Mouse (Mus musculus) embryonic fibroblast, embryonic 13.5 days (primary cell): ENCODE data around the gene Pfkp. TPM values are rescaled to one million over a fixed set of nuclear protein-coding genes. Genes with fewer than 3 reads are reported as not detected.

ENCODE experiments used
- H3K27ac ChIP-seq: 2 replicates; pipeline ENCODE4 v1.5.1; 2012; ENCODE audit warnings: low read length, control low read depth, inconsistent platforms; ENCODE audit not compliant: insufficient read depth
- H3K4me1 ChIP-seq: 2 replicates; pipeline ENCODE4 v1.6.1; 2011; ENCODE audit warnings: low read length; ENCODE audit not compliant: control insufficient read depth, insufficient read depth
- H3K4me3 ChIP-seq: 2 replicates; pipeline ENCODE4 v1.5.1; 2011; ENCODE audit warnings: mild to moderate bottlenecking, control low read depth, low read length; ENCODE audit not compliant: insufficient read depth
- CTCF ChIP-seq: IDR thresholded peaks from 2 replicates; pipeline ENCODE4 v1.5.1; 2011; ENCODE audit warnings: mild to moderate bottlenecking, control low read depth, low read length, moderate library complexity, borderline replicate concordance; ENCODE audit not compliant: insufficient read depth
- POLR2A ChIP-seq: IDR thresholded peaks from 2 replicates; pipeline ENCODE4 v1.6.1; 2011; ENCODE audit warnings: low read depth, mild to moderate bottlenecking, control low read depth, low read length, moderate library complexity
- polyA plus RNA-seq: library from polyadenylated mRNA; stranded (reverse); fragments of >200 nt; gene quantifications from 2 replicates; pipeline ENCODE4 v1.2.4, GENCODE M21; 2011; ENCODE audit warnings: low read depth; ENCODE audit not compliant: missing spikeins, insufficient read length

Pfkp gene
- polyA plus RNA-seq, result 33.6 and 47.4 TPM in 2 replicates

DNA sequence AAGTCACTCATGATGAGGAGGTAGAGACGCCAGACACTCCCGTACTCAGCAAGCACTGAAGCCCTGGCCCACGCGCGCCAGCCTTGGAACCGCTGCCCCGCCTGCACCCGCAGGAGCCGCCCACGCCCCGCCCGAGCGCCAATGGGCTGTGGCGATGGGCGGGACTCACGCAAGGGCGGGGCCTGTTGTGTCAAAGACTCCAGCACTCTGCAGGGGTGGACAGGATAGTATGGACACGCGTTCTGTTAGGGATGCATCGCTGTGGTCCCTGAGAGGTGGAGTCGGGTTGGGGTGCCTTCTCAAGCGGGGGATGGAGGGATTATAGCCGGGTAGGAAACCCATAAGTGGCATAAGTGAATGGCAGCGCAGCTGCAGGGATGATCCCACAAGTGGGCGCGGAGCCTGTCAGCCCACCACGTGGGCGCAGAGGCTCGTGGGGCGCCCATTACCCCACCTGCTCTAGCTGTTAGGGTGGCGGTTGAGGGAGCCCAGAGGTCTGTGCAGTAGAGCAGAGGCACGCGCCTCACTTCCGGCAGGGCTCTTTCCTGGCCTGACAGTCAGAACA, at the start of gene Pfkp:
TSS of gene Pfkp (minus strand) at position 109 of the 565 bp plus-strand sequence.
- Histone ChIP-seq H3K4me3 (peak within 1 kb of the TSS; percentile 89), H3K4me1 (no peaks in the 10 kb centered on the region), H3K27ac (no peak within 1 kb of the TSS)
- TF ChIP-seq CTCF (no peak), POLR2A (peak; percentile 92)

DNA sequence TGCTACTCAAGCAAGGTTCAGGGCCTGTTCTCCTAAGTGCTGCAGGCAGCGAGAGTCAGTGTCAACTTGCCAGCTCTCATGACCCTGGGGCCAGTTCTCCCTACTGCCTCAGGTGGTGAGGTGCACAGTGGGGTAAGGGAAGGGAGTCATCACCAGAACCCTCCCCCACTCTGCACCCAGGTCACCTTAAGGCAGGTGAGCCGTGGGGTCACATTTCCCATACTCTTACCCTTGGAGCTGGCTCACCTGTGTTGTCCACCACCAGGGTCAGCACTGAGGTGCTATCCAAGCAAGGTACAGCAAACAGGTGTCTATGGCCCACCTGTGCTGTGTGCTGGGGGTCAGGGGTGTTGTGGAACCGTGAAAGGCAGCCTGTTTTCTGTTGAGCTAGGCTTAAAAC, 42.0 kb upstream of the Pfkp start:
- Histone ChIP-seq H3K4me1 (no peaks in the 10 kb centered on the region), H3K27ac (no peak overlapping the region)
- no peak for TF ChIP-seq CTCF
- TF ChIP-seq POLR2A, result no peak

DNA sequence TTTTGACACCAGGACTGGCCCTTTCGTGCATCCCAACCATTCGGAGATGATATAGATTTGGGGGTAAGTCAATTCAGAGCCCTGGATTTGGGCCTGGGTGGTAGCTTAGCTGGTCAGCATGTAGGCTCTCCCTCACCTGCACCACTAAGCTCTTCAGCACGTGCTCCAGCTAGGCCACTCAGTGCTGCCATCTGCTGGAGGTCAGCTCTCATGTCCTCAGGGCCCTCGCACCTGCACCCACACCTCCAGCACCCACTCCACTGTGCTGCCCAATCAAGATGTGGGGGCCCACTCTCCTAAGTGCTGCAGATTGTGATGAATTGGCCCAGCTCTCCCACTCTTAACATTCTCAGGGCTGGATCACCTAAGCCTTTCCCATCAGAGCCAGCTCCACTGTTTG, 41.4 kb upstream of the Pfkp start:
- H3K4me1 ChIP-seq, result no peaks in the 10 kb centered on the region
- H3K27ac ChIP-seq, result no peak overlapping the region
- TF ChIP-seq POLR2A, result no peak
- peak; percentile 89 for TF ChIP-seq CTCF
- no peak overlapping the region for H3K4me3 ChIP-seq

More for the DNA sequence above, 42.0 kb upstream of the Pfkp start:
- no peak overlapping the region for H3K4me3 ChIP-seq

DNA sequence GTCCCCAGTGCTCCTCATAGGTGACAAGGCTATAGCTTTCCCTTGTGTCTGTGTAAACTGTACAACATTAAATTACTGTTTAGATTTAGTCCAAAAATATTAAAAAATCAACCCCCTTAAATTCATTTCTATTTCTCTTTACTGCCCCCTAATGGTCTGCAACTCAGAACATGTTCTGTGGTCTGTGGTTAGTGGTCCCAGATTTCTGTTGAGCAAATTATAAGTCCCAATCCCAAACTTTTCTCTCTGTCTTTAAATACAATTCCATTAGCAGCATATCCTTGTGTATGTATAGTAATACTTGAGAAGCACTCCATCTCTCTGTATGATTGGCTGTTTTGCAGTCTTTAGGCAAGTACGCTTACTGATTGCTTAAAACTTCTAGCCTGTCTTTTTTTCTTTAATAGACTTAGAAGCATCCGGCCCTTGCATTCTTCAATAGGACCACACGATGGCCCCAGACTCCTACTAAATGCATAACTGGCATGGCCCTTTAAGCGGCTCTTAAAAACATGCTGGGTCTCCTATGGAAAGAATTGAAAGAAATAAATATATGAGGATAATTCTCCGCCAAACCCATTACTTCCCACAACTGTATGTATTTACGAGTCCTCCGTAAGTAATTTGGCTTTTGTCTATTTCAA, 40.3 kb upstream of the Pfkp start:
- no peaks in the 10 kb centered on the region for H3K4me1 ChIP-seq
- H3K4me3 ChIP-seq, result no peak overlapping the region
- H3K27ac ChIP-seq, result no peak overlapping the region
- TF ChIP-seq CTCF, result no peak
- no peak for TF ChIP-seq POLR2A

DNA sequence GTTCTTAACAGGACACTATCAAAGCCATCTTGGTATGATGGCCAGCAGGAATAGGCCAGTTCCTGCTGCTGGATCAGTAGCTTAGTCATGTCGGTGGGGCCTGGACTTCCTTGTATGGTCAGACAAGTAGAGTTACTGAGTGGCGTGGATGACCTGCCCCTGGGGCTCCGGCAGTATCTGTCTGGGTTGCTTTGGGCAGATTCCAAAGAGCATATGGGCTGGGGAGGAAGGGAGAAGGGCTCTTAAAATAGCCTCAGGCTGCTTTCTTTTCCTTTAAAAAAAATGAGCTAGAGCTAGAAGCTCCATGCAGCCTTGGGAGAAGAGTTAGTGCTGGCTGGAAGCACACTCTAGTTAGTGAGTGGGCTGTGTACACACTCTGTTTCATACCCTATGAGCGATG, 18.3 kb upstream of the Pfkp start:
- TF ChIP-seq POLR2A (no peak), CTCF (no peak)
- H3K4me1 ChIP-seq, result no peaks in the 10 kb centered on the region
- no peak overlapping the region for H3K27ac ChIP-seq
- no peak overlapping the region for H3K4me3 ChIP-seq

DNA sequence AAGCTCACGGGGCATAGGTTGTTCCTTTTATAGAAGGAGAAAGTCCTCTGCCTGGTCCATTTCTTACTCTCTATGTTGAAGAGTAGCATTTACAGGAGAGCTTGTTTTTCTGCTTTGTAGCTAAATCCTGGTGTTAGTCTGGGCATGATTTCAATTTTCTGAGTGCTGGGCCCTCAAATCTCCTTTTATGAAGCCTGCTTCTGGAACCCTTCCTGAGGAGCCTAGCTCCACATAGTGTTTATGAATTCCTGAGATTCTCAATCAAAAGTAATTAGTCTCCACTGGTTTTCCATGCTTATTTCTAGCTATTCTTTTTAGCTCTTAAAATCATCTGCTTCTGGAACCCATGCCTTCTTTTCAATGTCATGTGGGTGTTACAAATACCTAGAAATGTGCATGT, 16.9 kb upstream of the Pfkp start:
- H3K27ac ChIP-seq, result no peak overlapping the region
- H3K4me3 ChIP-seq, result no peak overlapping the region
- H3K4me1 ChIP-seq, result no peaks in the 10 kb centered on the region
- TF ChIP-seq POLR2A (no peak), CTCF (no peak)

DNA sequence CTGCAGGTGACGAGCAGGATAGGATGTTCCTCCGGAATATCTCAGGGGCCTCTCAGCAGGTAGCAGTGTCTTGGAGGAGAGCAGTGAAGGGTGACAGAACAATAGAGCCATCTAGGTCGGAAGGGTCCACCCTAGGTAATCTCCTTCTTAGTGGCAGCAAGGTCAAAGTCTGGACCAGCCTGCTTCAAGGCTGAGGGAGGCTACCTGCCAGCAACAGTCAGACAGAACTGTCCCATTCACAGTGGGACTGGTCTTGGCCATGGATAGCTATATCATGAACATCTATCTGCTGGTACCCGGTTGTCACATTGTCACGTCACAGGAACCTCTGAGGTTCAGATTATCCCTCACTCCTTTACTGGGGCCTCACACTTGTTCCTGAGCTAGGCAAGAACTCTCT, 15.6 kb upstream of the Pfkp start:
- H3K4me3 ChIP-seq, result no peak overlapping the region
- TF ChIP-seq POLR2A (no peak), CTCF (no peak)
- 0 out of 2 replicates have a peak, but pooled peaks cover 2% of the 10 kb centered on the region for H3K4me1 ChIP-seq
- no peak overlapping the region for H3K27ac ChIP-seq

DNA sequence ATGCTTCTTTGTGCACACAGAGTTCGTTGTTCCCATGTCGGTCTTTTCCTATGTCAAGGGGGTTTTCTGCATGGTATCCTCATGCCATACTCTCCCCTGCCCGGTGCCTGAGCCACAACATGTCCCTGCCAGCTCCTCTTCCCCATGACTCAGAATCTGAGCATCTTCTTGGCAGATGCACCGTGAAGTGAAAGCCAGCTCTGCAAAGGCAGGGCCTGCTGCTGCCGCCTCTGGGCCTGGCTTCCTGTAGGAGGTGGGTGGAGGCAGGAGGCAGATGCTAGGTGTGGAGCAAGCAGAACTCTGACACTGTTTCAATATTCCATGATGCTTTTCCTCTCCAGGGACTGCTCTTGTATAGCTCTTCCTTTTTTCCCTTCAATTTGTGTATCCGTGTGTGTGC, 10.7 kb upstream of the Pfkp start:
- Histone ChIP-seq H3K27ac (no peak overlapping the region), H3K4me3 (no peak overlapping the region), H3K4me1 (0 out of 2 replicates have a peak, but pooled peaks cover 2% of the 10 kb centered on the region)
- TF ChIP-seq CTCF, result no peak
- TF ChIP-seq POLR2A, result no peak

DNA sequence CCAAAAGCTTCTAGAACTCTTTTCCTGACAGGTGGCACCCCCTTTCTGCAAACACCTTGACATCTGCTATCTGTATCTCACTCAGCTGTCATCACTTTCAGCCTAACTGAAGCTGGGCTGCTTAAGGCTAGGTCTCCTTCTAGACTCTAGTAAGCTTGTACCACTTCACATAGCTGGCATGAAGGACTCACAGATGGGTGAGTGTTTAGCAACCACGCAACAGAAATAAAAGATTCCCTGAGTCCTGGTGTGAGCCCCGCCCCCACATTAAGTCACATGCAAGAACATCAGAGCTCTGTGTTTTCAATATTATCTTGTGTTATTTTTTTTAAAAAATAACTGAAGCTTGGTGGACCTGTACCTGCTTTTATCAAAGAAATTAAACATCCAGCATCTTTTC, 8.7 kb upstream of the Pfkp start:
- H3K4me3 ChIP-seq, result no peak overlapping the region
- no peak overlapping the region for H3K27ac ChIP-seq
- 0 out of 2 replicates have a peak, but pooled peaks cover 2% of the 10 kb centered on the region for H3K4me1 ChIP-seq
- no peak for TF ChIP-seq POLR2A

DNA sequence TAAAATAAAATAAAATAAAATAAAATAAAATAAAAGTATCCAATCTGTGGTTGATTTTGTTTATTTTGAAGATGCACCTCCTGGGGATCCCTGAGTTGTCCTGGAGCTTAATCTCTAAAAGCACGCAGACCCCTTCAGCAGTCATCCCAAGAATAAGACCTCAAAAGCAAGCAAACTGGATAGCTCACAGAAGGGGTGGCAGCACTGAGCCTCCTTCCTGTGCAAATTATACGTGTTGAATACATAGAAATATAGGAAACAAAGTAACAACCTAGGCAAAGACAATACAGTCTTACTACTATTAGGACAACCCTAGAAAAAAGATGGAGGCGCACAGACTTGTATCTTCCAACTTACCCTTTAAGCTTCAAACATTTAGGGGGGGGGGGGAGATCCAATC, 965 bp upstream of the Pfkp start:
- Histone ChIP-seq H3K4me1 (no peaks in the 10 kb centered on the region), H3K27ac (no peak overlapping the region), H3K4me3 (no peak overlapping the region)
- TF ChIP-seq CTCF, result no peak
- TF ChIP-seq POLR2A, result no peak
